Mouse (Mus musculus): ENCODE measurements around the gene Inhbb.

GRCm38 (mm10) chr1:119416177-119416576 lies 5.9 kb downstream of the Inhbb start:
- no peak for TF ChIP-seq CTCF (IDR thresholded peaks at IDR 0.05; ENCODE audit: extremely low read depth, insufficient read length, insufficient replicate concordance, low read depth, low read length)
- no peak for TF ChIP-seq POLR2A (IDR thresholded peaks at IDR 0.05; ENCODE audit: low read depth, low read length)
